25 mouse cellular contexts compared by ENCODE assay signal in the genomic region with DNA sequence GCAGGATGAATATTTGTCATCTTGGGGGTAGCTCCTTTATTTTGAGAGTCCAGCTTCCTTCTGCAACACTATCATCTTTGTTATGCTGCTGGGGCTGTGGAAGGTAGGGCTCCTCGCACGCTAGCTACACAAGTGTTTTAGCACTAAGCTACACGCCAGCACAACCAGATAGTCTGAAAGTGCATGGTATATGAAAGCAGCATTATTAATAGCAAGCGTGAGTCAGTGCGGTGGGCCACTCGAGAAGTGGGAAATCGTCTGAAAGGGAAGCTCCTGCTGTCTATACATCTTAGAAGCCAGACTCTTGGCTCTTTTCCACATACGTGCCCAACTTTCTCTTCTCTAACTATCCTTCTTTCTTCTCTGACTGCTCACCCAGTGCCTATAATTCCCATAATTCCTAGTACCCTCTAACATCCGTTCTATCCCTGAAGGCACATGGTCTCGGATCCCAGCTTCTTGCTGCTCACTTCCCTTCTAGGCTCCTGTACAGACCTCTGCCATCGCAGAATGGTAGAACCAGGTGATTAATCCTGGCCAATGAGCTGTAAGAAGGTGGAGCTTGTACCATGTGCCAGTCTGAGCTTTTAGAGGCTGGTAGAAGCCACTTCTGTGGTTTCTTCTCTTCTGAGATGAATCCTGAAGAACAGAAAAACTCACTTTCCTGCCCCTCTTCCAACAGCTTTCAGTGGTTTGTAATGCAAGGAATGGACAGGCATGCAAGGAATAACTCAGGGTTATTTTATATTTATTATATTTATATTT. TPM values are rescaled to one million over a fixed set of nuclear protein-coding genes. Genes with fewer than 3 reads are reported as not detected.
DNase-seq lines count a peak whose midpoint lies in the region; ATAC-seq and TF ChIP-seq lines count a peak whose summit lies in the region.
"Had no signal": no experiment of that assay in that cellular context is flagged by ENCODE, and none has a peak within 500 bp of the region (broad histone marks: within the 10 kb centered on the region; RNA-seq: fewer than 3 reads in every experiment).

No protein-coding gene starts in this region.

- peak overlapping the region; percentile 41 for H3K27ac ChIP-seq in olfactory bulb, adult 2 months (ENCODE audit: insufficient read depth, low read depth, low read length)
- H3K27ac ChIP-seq in heart, embryonic 11.5 days (ENCODE audit: low read depth, low read length): no peak overlapping the region
- H3K27ac ChIP-seq: embryonic facial prominence, embryonic 15.5 days; forebrain, embryonic 10.5 days; gastrocnemius, adult 2 months; hindbrain, embryonic 12.5 days had no signal

- no peaks in the 10 kb centered on the region for H3K9me3 ChIP-seq in heart, embryonic 11.5 days (replicated peaks; ENCODE audit: control insufficient read depth, low read length)
- H3K9me3 ChIP-seq: embryonic facial prominence, embryonic 15.5 days; forebrain, embryonic 10.5 days; hindbrain, embryonic 12.5 days had no signal

- peaks cover 7% of the 10 kb centered on the region for H3K4me1 ChIP-seq in olfactory bulb, adult 2 months (ENCODE audit: control insufficient read depth, insufficient read depth, low read length)
- H3K4me1 ChIP-seq in heart, embryonic 11.5 days (ENCODE audit: control insufficient read depth, insufficient read depth, low read length): no peaks in the 10 kb centered on the region
- H3K4me1 ChIP-seq: hindbrain, embryonic 12.5 days had no signal

- H3K36me3 ChIP-seq in heart, embryonic 11.5 days (ENCODE audit: control insufficient read depth, insufficient read depth, low read length): no peaks in the 10 kb centered on the region
- H3K36me3 ChIP-seq: embryonic facial prominence, embryonic 15.5 days; forebrain, embryonic 10.5 days; hindbrain, embryonic 12.5 days had no signal

- H3K4me3 ChIP-seq in olfactory bulb, adult 2 months (ENCODE audit: insufficient read depth, low read depth, low read length): no peak overlapping the region
- no peak overlapping the region for H3K4me3 ChIP-seq in heart, embryonic 11.5 days (ENCODE audit: low read depth, low read length)
- H3K4me3 ChIP-seq: embryonic facial prominence, embryonic 15.5 days; erythroblast, embryonic 14.5 days; forebrain, embryonic 10.5 days; gastrocnemius, adult 2 months; hindbrain, embryonic 12.5 days had no signal

- no peak for TF ChIP-seq CTCF in olfactory bulb, adult 2 months (IDR thresholded peaks at IDR 0.05; ENCODE audit: insufficient read depth, low read depth, low read length)

- peak; percentile 21 to 32 for DNase-seq in frontal cortex, postnatal 36 days (ENCODE audit: low spot score in 2 of 2)
- no peak for DNase-seq in frontal cortex, postnatal 10 days (ENCODE audit: low spot score in 2 of 2)
- DNase-seq in right cerebral cortex, adult 2 months (ENCODE audit: low spot score in 2 of 2): peak; percentile 35 to 58
- no peak for DNase-seq in right cerebral cortex, postnatal 10 days (ENCODE audit: low spot score in 2 of 2)
- no peak for DNase-seq in embryo, embryonic 9.5 days (ENCODE audit: extremely low spot score)
- DNase-seq: adrenal gland, postnatal 14 days; cerebellum, adult 2 months; cerebellum, postnatal 10 days; gastrocnemius, adult 2 months; gastrocnemius, postnatal 25 days; heart, postnatal 10 days; heart, postnatal 4 days had no signal

- 55% methylated on average over 11 of the region's 11 CpGs for WGBS in olfactory bulb, adult 2 months
- 76% methylated on average over 11 of the region's 11 CpGs for WGBS in heart, embryonic 11.5 days (ENCODE audit: insufficient replicate concordance)

- ATAC-seq in heart, embryonic 11.5 days (replicated peaks; ENCODE audit: insufficient number of reproducible peaks, low FRiP score, low TSS enrichment): no peak
- ATAC-seq: activated CD4-positive, CD25-positive, alpha-beta regulatory T cell, adult 4 months; forebrain, embryonic 14.5 days; hindbrain, embryonic 16.5 days; Patski had no signal

- no peaks in the 10 kb centered on the region for H3K27me3 ChIP-seq in heart, embryonic 11.5 days (ENCODE audit: control insufficient read depth, insufficient read depth, low read length)
- H3K27me3 ChIP-seq: embryonic facial prominence, embryonic 15.5 days; hindbrain, embryonic 12.5 days had no signal

- TF ChIP-seq POLR2A in olfactory bulb, adult 2 months (IDR thresholded peaks at IDR 0.05; ENCODE audit: insufficient read depth, low read depth, low read length): no peak

- no peak overlapping the region for H3K9ac ChIP-seq in heart, embryonic 11.5 days (ENCODE audit: low read depth, low read length)
- H3K9ac ChIP-seq: embryonic facial prominence, embryonic 15.5 days; hindbrain, embryonic 12.5 days had no signal

- H3K4me2 ChIP-seq in heart, embryonic 11.5 days: no peak overlapping the region
- H3K4me2 ChIP-seq: embryonic facial prominence, embryonic 15.5 days; hindbrain, embryonic 12.5 days had no signal

RNA-seq across cellular contexts. Expression of a gene that starts 55.5 kb away (rescaled TPM):
- not detected in 2 replicates for polyA plus RNA-seq in olfactory bulb, adult 2 months (2012; ENCODE audit: insufficient read depth, insufficient read length, low replicate concordance, missing spikeins)
- not detected in 2 replicates for polyA plus RNA-seq in heart, embryonic 11.5 days (2014; fragmentation: Nextera tagmentation; extraction: Ambion mirVana)
- polyA plus RNA-seq: activated CD4-positive, CD25-positive, alpha-beta regulatory T cell, adult 4 months; C2C12; cerebellum, adult 2 months; embryonic facial prominence, embryonic 11.5 days; embryonic facial prominence, embryonic 15.5 days; erythroblast, embryonic 14.5 days; forebrain, embryonic 10.5 days; forebrain, embryonic 14.5 days; heart, embryonic 14.5 days; hindbrain, embryonic 12.5 days; hindbrain, embryonic 16.5 days; Patski had no signal

Comparison
In these comparisons a context has a peak if more than half of its experiments do, and no peak if none do; other contexts are left out.
1. DNase-seq: peak in frontal cortex, postnatal 36 days (2 of 2) and right cerebral cortex, adult 2 months (2 of 2); none in frontal cortex, postnatal 10 days (0 of 2), right cerebral cortex, postnatal 10 days (0 of 2) and embryo, embryonic 9.5 days (single experiment).